Mouse (Mus musculus): ENCODE measurements at regions not wholly inside any gene's neighbourhood (a gene's known extent, or its start where the extent isn't known, plus 50 kb on each side); places are given as distances from the start of the nearest gene placed in this dataset.

- DNase-seq (ENCODE audit: low spot score) (peak; percentile 87), ATAC-seq (ENCODE audit: low read depth) (no peak)
- H3K4me2 ChIP-seq (ENCODE audit: low read depth, low read length) = no peak overlapping the region
- H3K9me3 ChIP-seq (ENCODE audit: control insufficient read depth, low read length) = no peaks in the 10 kb centered on the region
- H3K27ac ChIP-seq (replicated peaks; ENCODE audit: low read depth, low read length) = no peak overlapping the region
- WGBS = 0% methylated on average over 1 of the region's 1 CpGs
- H3K4me3 ChIP-seq (ENCODE audit: low read depth, low read length) = no peak overlapping the region
- no peaks in the 10 kb centered on the region for H3K4me1 ChIP-seq (ENCODE audit: control insufficient read depth, insufficient read depth, low read length)
- H3K9ac ChIP-seq (ENCODE audit: low read depth, low read length) = no peak overlapping the region
- H3K36me3 ChIP-seq (ENCODE audit: control insufficient read depth, insufficient read depth, low read length) = no peaks in the 10 kb centered on the region
- no peaks in the 10 kb centered on the region for H3K27me3 ChIP-seq (replicated peaks; ENCODE audit: control insufficient read depth, insufficient read depth, low read length)
These were observed 279.9 kb upstream of the Adamts16 start for GRCm38 (mm10) chr13:71121484-71121883.

GRCm38 (mm10) chr13:71108175-71108574 lies 266.6 kb upstream of the Adamts16 start:
- Histone ChIP-seq H3K9me3 (ENCODE audit: control insufficient read depth, low read length) (no peaks in the 10 kb centered on the region), H3K4me3 (ENCODE audit: low read depth, low read length) (no peak overlapping the region), H3K36me3 (ENCODE audit: control insufficient read depth, insufficient read depth, low read length) (no peaks in the 10 kb centered on the region), H3K27ac (replicated peaks; ENCODE audit: low read depth, low read length) (no peak overlapping the region), H3K4me1 (ENCODE audit: control insufficient read depth, insufficient read depth, low read length) (peaks cover 4% of the 10 kb centered on the region; the same call in 1 of the 2 replicates), H3K27me3 (replicated peaks; ENCODE audit: control insufficient read depth, insufficient read depth, low read length) (peaks cover 9% of the 10 kb centered on the region; the same call in 1 of the 2 replicates), H3K4me2 (ENCODE audit: low read depth, low read length) (no peak overlapping the region), H3K9ac (ENCODE audit: low read depth, low read length) (no peak overlapping the region)
- 75% methylated on average over 8 of the region's 8 CpGs for WGBS
- ATAC-seq (ENCODE audit: low read depth) = no peak
- DNase-seq (ENCODE audit: low spot score) = peak; percentile 14

GRCm38 (mm10) chr13:71105229-71105838 lies 263.7 kb upstream of the Adamts16 start:
- ATAC-seq (ENCODE audit: low read depth) = 0 out of 2 replicates have a peak, but pooled peaks have one; percentile 70
- no peaks in the 10 kb centered on the region for H3K9me3 ChIP-seq (ENCODE audit: control insufficient read depth, low read length)
- H3K4me1 ChIP-seq (ENCODE audit: control insufficient read depth, insufficient read depth, low read length) = peaks cover 4% of the 10 kb centered on the region; the same call in 1 of the 2 replicates
- H3K9ac ChIP-seq (ENCODE audit: low read depth, low read length) = peak overlapping the region; percentile 43; the same call in 1 of the 2 replicates
- peak overlapping the region; percentile 25 for H3K4me3 ChIP-seq (ENCODE audit: low read depth, low read length)
- peak overlapping the region; percentile 60 for H3K4me2 ChIP-seq (ENCODE audit: low read depth, low read length)
- WGBS = 6% methylated on average over 18 of the region's 18 CpGs
- no peak overlapping the region for H3K27ac ChIP-seq (replicated peaks; ENCODE audit: low read depth, low read length)
- DNase-seq (ENCODE audit: low spot score) = peak; percentile 80
- peaks cover 9% of the 10 kb centered on the region; the same call in 1 of the 2 replicates for H3K27me3 ChIP-seq (replicated peaks; ENCODE audit: control insufficient read depth, insufficient read depth, low read length)
- H3K36me3 ChIP-seq (ENCODE audit: control insufficient read depth, insufficient read depth, low read length) = no peaks in the 10 kb centered on the region

GRCm38 (mm10) chr13:71104419-71105228 lies 263.0 kb upstream of the Adamts16 start:
- Histone ChIP-seq H3K27ac (replicated peaks; ENCODE audit: low read depth, low read length) (no peak overlapping the region), H3K4me2 (ENCODE audit: low read depth, low read length) (peak overlapping the region; percentile 60), H3K9me3 (ENCODE audit: control insufficient read depth, low read length) (no peaks in the 10 kb centered on the region), H3K27me3 (replicated peaks; ENCODE audit: control insufficient read depth, insufficient read depth, low read length) (peaks cover 9% of the 10 kb centered on the region; the same call in 1 of the 2 replicates), H3K4me1 (ENCODE audit: control insufficient read depth, insufficient read depth, low read length) (peaks cover 4% of the 10 kb centered on the region; the same call in 1 of the 2 replicates), H3K36me3 (ENCODE audit: control insufficient read depth, insufficient read depth, low read length) (no peaks in the 10 kb centered on the region), H3K4me3 (ENCODE audit: low read depth, low read length) (peak overlapping the region; percentile 25), H3K9ac (ENCODE audit: low read depth, low read length) (peak overlapping the region; percentile 43; the same call in 1 of the 2 replicates)
- WGBS = 18% methylated on average over 22 of the region's 22 CpGs
- ATAC-seq (ENCODE audit: low read depth) (no peak), DNase-seq (ENCODE audit: low spot score) (no peak)

- Histone ChIP-seq H3K27me3 (replicated peaks; ENCODE audit: control insufficient read depth, insufficient read depth, low read length) (no peaks in the 10 kb centered on the region), H3K4me2 (ENCODE audit: low read depth, low read length) (no peak overlapping the region), H3K36me3 (ENCODE audit: control insufficient read depth, insufficient read depth, low read length) (no peaks in the 10 kb centered on the region), H3K4me1 (ENCODE audit: control insufficient read depth, insufficient read depth, low read length) (no peaks in the 10 kb centered on the region), H3K27ac (replicated peaks; ENCODE audit: low read depth, low read length) (no peak overlapping the region), H3K4me3 (ENCODE audit: low read depth, low read length) (no peak overlapping the region), H3K9ac (ENCODE audit: low read depth, low read length) (no peak overlapping the region), H3K9me3 (ENCODE audit: control insufficient read depth, low read length) (no peaks in the 10 kb centered on the region)
- no peak for DNase-seq (ENCODE audit: low spot score)
- ATAC-seq (ENCODE audit: low read depth) = no peak
- 52% methylated on average over 6 of the region's 6 CpGs for WGBS
These were observed 242.7 kb upstream of the Adamts16 start for GRCm38 (mm10) chr13:71084301-71084700.

- H3K4me2 ChIP-seq (ENCODE audit: low read depth, low read length) = no peak overlapping the region
- H3K4me1 ChIP-seq (ENCODE audit: control insufficient read depth, insufficient read depth, low read length) = no peaks in the 10 kb centered on the region
- no peak overlapping the region for H3K9ac ChIP-seq (ENCODE audit: low read depth, low read length)
- no peaks in the 10 kb centered on the region for H3K36me3 ChIP-seq (ENCODE audit: control insufficient read depth, insufficient read depth, low read length)
- 77% methylated on average over 4 of the region's 4 CpGs for WGBS
- H3K9me3 ChIP-seq (ENCODE audit: control insufficient read depth, low read length) = no peaks in the 10 kb centered on the region
- no peak for ATAC-seq (ENCODE audit: low read depth)
- DNase-seq (ENCODE audit: low spot score) = no peak
- no peak overlapping the region for H3K4me3 ChIP-seq (ENCODE audit: low read depth, low read length)
- H3K27ac ChIP-seq (replicated peaks; ENCODE audit: low read depth, low read length) = no peak overlapping the region
- no peaks in the 10 kb centered on the region for H3K27me3 ChIP-seq (replicated peaks; ENCODE audit: control insufficient read depth, insufficient read depth, low read length)
These were observed 234.3 kb upstream of the Adamts16 start for GRCm38 (mm10) chr13:71075916-71076315.

GRCm38 (mm10) chr13:71074012-71074411 lies 232.4 kb upstream of the Adamts16 start:
- 43% methylated on average over 10 of the region's 10 CpGs for WGBS
- no peak for DNase-seq (ENCODE audit: low spot score)

GRCm38 (mm10) chr13:71068757-71069201 lies 227.2 kb upstream of the Adamts16 start:
- no peak overlapping the region for H3K9ac ChIP-seq (ENCODE audit: low read depth, low read length)
- H3K27me3 ChIP-seq (replicated peaks; ENCODE audit: control insufficient read depth, insufficient read depth, low read length) = no peaks in the 10 kb centered on the region
- no peaks in the 10 kb centered on the region for H3K9me3 ChIP-seq (ENCODE audit: control insufficient read depth, low read length)
- H3K36me3 ChIP-seq (ENCODE audit: control insufficient read depth, insufficient read depth, low read length) = no peaks in the 10 kb centered on the region
- DNase-seq (ENCODE audit: low spot score) (no peak), ATAC-seq (ENCODE audit: low read depth) (0 out of 2 replicates have a peak, but pooled peaks have one; percentile 33)
- no peak overlapping the region for H3K4me3 ChIP-seq (ENCODE audit: low read depth, low read length)
- no peak overlapping the region for H3K4me2 ChIP-seq (ENCODE audit: low read depth, low read length)
- H3K27ac ChIP-seq (replicated peaks; ENCODE audit: low read depth, low read length) = no peak overlapping the region
- 21% methylated on average over 11 of the region's 11 CpGs for WGBS
- H3K4me1 ChIP-seq (ENCODE audit: control insufficient read depth, insufficient read depth, low read length) = 0 out of 2 replicates have a peak, but pooled peaks cover 11% of the 10 kb centered on the region

More at GRCm38 (mm10) chr13:71074012-71074411, 232.4 kb upstream of the Adamts16 start:
- no peaks in the 10 kb centered on the region for H3K36me3 ChIP-seq (ENCODE audit: control insufficient read depth, insufficient read depth, low read length)
- H3K4me3 ChIP-seq (ENCODE audit: low read depth, low read length) = no peak overlapping the region
- no peak overlapping the region for H3K27ac ChIP-seq (replicated peaks; ENCODE audit: low read depth, low read length)
- H3K27me3 ChIP-seq (replicated peaks; ENCODE audit: control insufficient read depth, insufficient read depth, low read length) = no peaks in the 10 kb centered on the region
- no peak for ATAC-seq (ENCODE audit: low read depth)
- H3K9me3 ChIP-seq (ENCODE audit: control insufficient read depth, low read length) = no peaks in the 10 kb centered on the region
- H3K9ac ChIP-seq (ENCODE audit: low read depth, low read length) = no peak overlapping the region
- no peaks in the 10 kb centered on the region for H3K4me1 ChIP-seq (ENCODE audit: control insufficient read depth, insufficient read depth, low read length)
- H3K4me2 ChIP-seq (ENCODE audit: low read depth, low read length) = no peak overlapping the region

Data from embryonic facial prominence, embryonic 14.5 days (tissue).